Mouse (Mus musculus): ENCODE measurements at regions not wholly inside any gene's neighbourhood (a gene's known extent, or its start where the extent isn't known, plus 50 kb on each side); places are given as distances from the start of the nearest gene placed in this dataset.

DNA sequence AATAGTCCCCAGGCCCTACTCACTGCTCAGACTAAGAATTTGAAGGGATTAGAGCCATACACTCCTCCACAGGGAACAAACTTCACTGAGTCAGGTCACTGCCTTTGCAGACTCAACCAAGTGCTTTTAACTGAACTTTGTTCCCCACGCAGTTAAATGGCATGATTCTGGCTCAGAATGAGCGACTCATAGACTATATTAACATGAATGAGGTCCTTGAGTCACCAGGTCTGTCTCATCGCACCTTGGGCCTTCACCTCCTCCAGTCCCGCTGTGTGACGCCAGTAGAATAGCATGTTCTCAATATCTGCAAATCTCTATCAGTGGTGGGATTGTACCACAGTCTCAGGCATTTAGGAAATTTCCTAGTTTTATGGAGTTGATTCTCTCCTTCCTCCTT, 153.1 kb downstream of the Pmp22 start:
- 86% methylated on average over 5 of the region's 5 CpGs for WGBS
- Histone ChIP-seq H3K9ac (ENCODE audit: low read length) (no peak overlapping the region), H3K36me3 (ENCODE audit: control insufficient read depth, insufficient read depth, low read length) (no peaks in the 10 kb centered on the region), H3K4me2 (ENCODE audit: low read depth, low read length) (no peak overlapping the region), H3K4me1 (replicated peaks; ENCODE audit: control insufficient read depth, insufficient read depth, low read length) (no peaks in the 10 kb centered on the region), H3K27me3 (ENCODE audit: control insufficient read depth, insufficient read depth, low read depth, low read length) (no peaks in the 10 kb centered on the region), H3K9me3 (ENCODE audit: control insufficient read depth, low read length) (no peaks in the 10 kb centered on the region), H3K27ac (ENCODE audit: low read length) (no peak overlapping the region), H3K4me3 (ENCODE audit: low read length) (no peak overlapping the region)
- no peak for ATAC-seq (ENCODE audit: low read depth)

DNA sequence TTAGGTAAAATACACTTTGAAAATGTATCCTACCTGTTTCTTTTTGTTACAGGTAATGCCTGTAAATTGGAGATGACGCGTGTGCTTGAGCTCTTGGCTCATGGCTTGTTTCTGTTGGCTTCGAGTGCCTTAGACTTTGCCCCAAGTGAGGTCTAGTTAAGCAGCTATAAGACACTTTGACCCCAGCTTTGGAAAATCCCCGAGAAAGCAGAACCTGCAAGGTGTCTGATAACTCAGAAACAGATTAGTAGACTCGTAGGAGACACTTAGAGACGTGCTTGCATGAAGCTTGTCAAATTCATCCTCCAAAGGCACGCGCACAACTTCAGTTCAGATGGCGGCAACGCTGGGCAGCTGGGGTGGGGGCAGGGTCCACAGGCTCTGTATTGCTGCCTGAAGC, 153.8 kb downstream of the Pmp22 start:
- H3K36me3 ChIP-seq (ENCODE audit: control insufficient read depth, insufficient read depth, low read length), result no peaks in the 10 kb centered on the region
- WGBS, result 59% methylated on average over 10 of the region's 10 CpGs
- ATAC-seq (ENCODE audit: low read depth), result no peak

DNA sequence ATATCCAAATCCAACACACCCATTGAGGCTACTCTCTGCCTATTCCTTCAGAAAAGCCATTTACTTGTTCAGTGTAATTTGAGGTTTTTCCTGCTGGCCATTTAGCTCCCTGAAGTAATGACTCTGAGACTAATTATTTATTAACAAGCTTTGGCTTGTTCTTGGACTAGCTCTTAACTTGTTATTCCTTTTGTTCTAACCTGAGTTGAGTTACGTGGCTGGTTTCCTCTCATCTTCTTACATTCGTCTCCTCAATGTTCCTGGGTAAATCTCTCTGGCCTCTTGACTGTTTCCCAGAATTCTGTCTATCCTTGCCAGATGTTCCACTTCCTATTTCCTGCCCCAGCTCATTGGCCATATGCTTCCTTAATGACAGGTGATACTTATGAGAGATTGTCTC, 157.2 kb downstream of the Pmp22 start:
- ATAC-seq (ENCODE audit: low read depth), result no peak
- no peak overlapping the region for H3K27ac ChIP-seq (ENCODE audit: low read length)
- WGBS, result 68% methylated on average over 2 of the region's 2 CpGs
- H3K9ac ChIP-seq (ENCODE audit: low read length), result no peak overlapping the region
- no peaks in the 10 kb centered on the region for H3K9me3 ChIP-seq (ENCODE audit: control insufficient read depth, low read length)
- no peak overlapping the region for H3K4me2 ChIP-seq (ENCODE audit: low read depth, low read length)
- no peaks in the 10 kb centered on the region for H3K4me1 ChIP-seq (replicated peaks; ENCODE audit: control insufficient read depth, insufficient read depth, low read length)
- no peak overlapping the region for H3K4me3 ChIP-seq (ENCODE audit: low read length)
- no peaks in the 10 kb centered on the region for H3K36me3 ChIP-seq (ENCODE audit: control insufficient read depth, insufficient read depth, low read length)
- no peaks in the 10 kb centered on the region for H3K27me3 ChIP-seq (ENCODE audit: control insufficient read depth, insufficient read depth, low read depth, low read length)

More for the DNA sequence above, 153.8 kb downstream of the Pmp22 start:
- Histone ChIP-seq H3K4me3 (ENCODE audit: low read length) (no peak overlapping the region), H3K9ac (ENCODE audit: low read length) (no peak overlapping the region), H3K4me2 (ENCODE audit: low read depth, low read length) (no peak overlapping the region), H3K4me1 (replicated peaks; ENCODE audit: control insufficient read depth, insufficient read depth, low read length) (no peaks in the 10 kb centered on the region), H3K27me3 (ENCODE audit: control insufficient read depth, insufficient read depth, low read depth, low read length) (no peaks in the 10 kb centered on the region), H3K9me3 (ENCODE audit: control insufficient read depth, low read length) (no peaks in the 10 kb centered on the region), H3K27ac (ENCODE audit: low read length) (no peak overlapping the region)

DNA sequence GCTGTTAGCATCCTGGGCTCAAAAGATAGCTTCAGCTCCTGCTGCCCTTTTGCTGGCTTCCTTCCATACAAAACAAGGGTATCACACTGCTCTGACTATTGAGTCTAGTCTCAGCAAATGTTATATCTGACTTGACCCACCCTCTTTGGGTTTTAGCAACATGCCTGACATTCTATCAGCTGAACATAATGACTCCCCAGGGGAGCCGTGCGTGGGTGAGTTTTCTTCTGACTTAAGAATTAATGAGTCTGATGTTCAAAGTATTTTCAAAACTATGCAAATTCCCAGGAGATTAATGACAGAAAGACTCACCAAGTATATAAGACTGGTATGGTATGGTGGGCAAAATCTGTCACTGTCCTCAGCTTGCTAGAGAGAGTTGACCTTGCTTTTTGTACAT, 159.0 kb downstream of the Pmp22 start:
- Histone ChIP-seq H3K27ac (ENCODE audit: low read length) (no peak overlapping the region), H3K9me3 (ENCODE audit: control insufficient read depth, low read length) (no peaks in the 10 kb centered on the region), H3K4me3 (ENCODE audit: low read length) (no peak overlapping the region), H3K4me1 (replicated peaks; ENCODE audit: control insufficient read depth, insufficient read depth, low read length) (no peaks in the 10 kb centered on the region), H3K4me2 (ENCODE audit: low read depth, low read length) (no peak overlapping the region), H3K9ac (ENCODE audit: low read length) (no peak overlapping the region), H3K27me3 (ENCODE audit: control insufficient read depth, insufficient read depth, low read depth, low read length) (no peaks in the 10 kb centered on the region), H3K36me3 (ENCODE audit: control insufficient read depth, insufficient read depth, low read length) (no peaks in the 10 kb centered on the region)
- WGBS, result 54% methylated on average over 2 of the region's 2 CpGs
- no peak for ATAC-seq (ENCODE audit: low read depth)

DNA sequence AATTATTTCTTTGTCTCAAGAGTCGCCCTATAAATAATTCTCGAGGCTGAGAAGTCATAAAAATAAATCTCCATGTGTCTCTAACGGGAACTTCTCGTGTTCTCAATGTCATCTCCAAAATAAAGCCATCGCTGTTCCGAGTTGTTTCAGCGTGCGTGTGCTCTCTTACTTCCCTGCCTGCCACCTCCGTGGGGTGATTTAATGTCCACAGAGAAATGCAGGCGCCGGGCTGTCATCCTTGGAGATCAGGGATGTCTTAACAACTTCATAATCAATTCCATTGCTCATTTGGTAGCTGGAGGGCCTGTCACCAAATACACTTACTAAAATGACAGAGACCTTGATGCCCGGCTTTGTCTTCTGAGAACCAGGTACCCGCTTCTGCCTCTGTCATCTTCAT, 161.8 kb downstream of the Pmp22 start:
- H3K36me3 ChIP-seq (ENCODE audit: control insufficient read depth, insufficient read depth, low read length), result no peaks in the 10 kb centered on the region
- no peaks in the 10 kb centered on the region for H3K27me3 ChIP-seq (ENCODE audit: control insufficient read depth, insufficient read depth, low read depth, low read length)
- no peak for ATAC-seq (ENCODE audit: low read depth)
- 82% methylated on average over 13 of the region's 13 CpGs for WGBS
- H3K4me3 ChIP-seq (ENCODE audit: low read length), result no peak overlapping the region
- no peak overlapping the region for H3K4me2 ChIP-seq (ENCODE audit: low read depth, low read length)
- H3K9me3 ChIP-seq (ENCODE audit: control insufficient read depth, low read length), result no peaks in the 10 kb centered on the region
- H3K9ac ChIP-seq (ENCODE audit: low read length), result no peak overlapping the region
- H3K4me1 ChIP-seq (replicated peaks; ENCODE audit: control insufficient read depth, insufficient read depth, low read length), result no peaks in the 10 kb centered on the region
- no peak overlapping the region for H3K27ac ChIP-seq (ENCODE audit: low read length)

DNA sequence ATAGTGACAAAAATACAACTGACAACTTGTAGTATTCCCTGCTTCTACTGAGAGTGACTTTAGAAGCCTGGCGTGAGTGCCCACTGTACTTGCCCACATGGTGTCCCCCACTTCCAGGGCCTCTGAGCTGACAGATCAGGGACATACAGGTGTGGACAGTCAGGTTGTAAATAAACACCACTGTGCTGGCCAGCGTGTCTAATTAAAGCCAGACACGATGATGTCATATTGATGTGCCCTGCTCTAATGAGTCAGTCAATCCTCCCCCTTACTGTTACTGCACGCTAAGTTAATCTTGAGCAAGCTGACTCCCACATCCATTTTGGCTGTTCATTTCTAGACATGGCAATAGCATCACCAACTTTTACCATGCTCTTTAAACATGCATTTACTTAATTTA, 164.7 kb downstream of the Pmp22 start:
- no peak overlapping the region for H3K9ac ChIP-seq (ENCODE audit: low read length)
- H3K9me3 ChIP-seq (ENCODE audit: control insufficient read depth, low read length), result no peaks in the 10 kb centered on the region
- no peaks in the 10 kb centered on the region for H3K36me3 ChIP-seq (ENCODE audit: control insufficient read depth, insufficient read depth, low read length)
- H3K4me1 ChIP-seq (replicated peaks; ENCODE audit: control insufficient read depth, insufficient read depth, low read length), result no peaks in the 10 kb centered on the region
- ATAC-seq (ENCODE audit: low read depth), result no peak
- H3K4me3 ChIP-seq (ENCODE audit: low read length), result no peak overlapping the region
- WGBS, result 65% methylated on average over 4 of the region's 4 CpGs
- no peaks in the 10 kb centered on the region for H3K27me3 ChIP-seq (ENCODE audit: control insufficient read depth, insufficient read depth, low read depth, low read length)
- H3K27ac ChIP-seq (ENCODE audit: low read length), result no peak overlapping the region
- H3K4me2 ChIP-seq (ENCODE audit: low read depth, low read length), result no peak overlapping the region

DNA sequence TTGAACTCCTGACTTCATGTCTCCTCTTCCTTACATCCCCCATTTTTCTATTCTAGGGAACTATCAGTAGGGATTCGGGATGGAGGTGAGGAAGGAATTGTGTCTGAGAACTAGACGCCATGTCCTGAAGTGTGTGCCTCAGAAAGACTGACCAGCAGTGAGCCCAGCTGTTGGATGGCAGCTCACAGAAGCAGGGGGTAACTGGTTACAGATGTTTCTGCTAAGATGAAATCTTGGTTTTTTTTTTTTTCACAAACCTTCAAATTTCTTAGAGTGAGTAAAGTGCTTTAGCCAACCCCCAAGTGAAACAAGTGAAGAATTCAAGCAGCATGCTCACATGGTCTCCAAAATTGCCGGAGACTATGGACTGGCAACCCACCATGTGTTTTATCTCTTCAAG, 165.7 kb downstream of the Pmp22 start:
- Histone ChIP-seq H3K27me3 (ENCODE audit: control insufficient read depth, insufficient read depth, low read depth, low read length) (no peaks in the 10 kb centered on the region), H3K4me1 (replicated peaks; ENCODE audit: control insufficient read depth, insufficient read depth, low read length) (no peaks in the 10 kb centered on the region), H3K9me3 (ENCODE audit: control insufficient read depth, low read length) (no peaks in the 10 kb centered on the region), H3K27ac (ENCODE audit: low read length) (no peak overlapping the region), H3K9ac (ENCODE audit: low read length) (no peak overlapping the region), H3K4me2 (ENCODE audit: low read depth, low read length) (no peak overlapping the region), H3K4me3 (ENCODE audit: low read length) (no peak overlapping the region), H3K36me3 (ENCODE audit: control insufficient read depth, insufficient read depth, low read length) (no peaks in the 10 kb centered on the region)
- WGBS, result 72% methylated on average over 3 of the region's 3 CpGs
- ATAC-seq (ENCODE audit: low read depth), result no peak

DNA sequence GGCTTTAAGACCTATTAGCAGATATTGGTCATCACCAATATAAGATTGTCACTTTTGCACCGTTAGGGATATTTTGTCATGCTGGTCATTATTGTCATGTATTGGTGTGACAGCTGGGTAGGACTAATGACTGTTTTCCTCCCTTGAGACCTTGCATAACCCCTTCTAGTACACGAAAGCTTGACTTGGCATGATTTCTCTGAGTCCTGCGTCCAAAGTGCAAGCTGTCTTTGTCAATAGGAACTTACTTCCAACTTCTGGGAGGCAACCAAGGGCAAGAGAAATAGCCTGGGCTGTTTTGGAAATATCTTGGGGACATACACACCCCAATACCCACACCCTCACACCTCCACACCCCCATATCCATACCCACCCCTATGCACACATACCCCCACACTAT, 167.7 kb downstream of the Pmp22 start:
- H3K4me2 ChIP-seq (ENCODE audit: low read depth, low read length), result no peak overlapping the region
- H3K4me3 ChIP-seq (ENCODE audit: low read length), result no peak overlapping the region
- no peaks in the 10 kb centered on the region for H3K27me3 ChIP-seq (ENCODE audit: control insufficient read depth, insufficient read depth, low read depth, low read length)
- WGBS, result 64% methylated on average over 3 of the region's 3 CpGs
- ATAC-seq (ENCODE audit: low read depth), result no peak
- no peaks in the 10 kb centered on the region for H3K36me3 ChIP-seq (ENCODE audit: control insufficient read depth, insufficient read depth, low read length)
- no peaks in the 10 kb centered on the region for H3K4me1 ChIP-seq (replicated peaks; ENCODE audit: control insufficient read depth, insufficient read depth, low read length)
- no peak overlapping the region for H3K27ac ChIP-seq (ENCODE audit: low read length)
- no peaks in the 10 kb centered on the region for H3K9me3 ChIP-seq (ENCODE audit: control insufficient read depth, low read length)
- H3K9ac ChIP-seq (ENCODE audit: low read length), result no peak overlapping the region

DNA sequence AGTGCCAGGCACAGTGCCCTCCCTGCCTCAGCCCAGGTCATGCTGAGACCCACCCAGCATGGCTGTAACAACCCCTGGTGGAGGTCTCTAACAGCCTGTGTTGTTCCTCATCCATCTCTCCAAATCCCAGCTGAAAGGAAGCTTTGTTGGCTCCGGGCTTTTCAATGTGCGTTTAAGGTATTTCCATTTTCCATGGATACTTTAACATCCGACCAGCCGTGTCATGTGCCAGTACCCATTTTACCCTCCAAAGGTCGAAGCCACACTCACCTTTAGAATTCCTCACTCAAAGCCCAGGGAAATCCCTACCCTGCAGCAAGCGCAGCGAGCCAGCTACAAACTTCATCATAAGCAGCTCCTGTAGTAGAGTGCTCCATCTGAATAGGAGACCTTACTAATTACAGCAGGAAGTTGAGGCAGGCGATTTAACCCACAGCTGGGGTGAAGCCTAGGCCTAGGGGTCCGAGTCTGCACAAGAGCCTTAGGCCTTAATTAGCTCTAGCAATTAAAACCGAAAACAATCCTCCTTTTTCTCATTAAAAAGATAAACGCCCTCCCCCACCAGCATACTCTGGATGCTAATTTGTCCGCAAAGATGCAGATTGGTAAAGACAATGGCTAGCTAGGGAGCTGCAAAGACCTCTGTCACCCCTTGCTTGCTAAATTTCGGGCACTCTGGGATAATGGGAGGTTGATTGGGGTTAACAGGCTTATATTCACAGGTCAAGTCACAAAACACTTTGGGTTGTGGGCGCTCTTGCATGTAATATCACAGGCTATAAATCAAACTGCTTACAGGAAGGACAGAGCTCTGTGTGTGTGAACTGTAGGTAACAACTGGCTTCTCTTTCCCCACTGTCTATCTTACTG, 171.2 kb downstream of the Pmp22 start:
- Histone ChIP-seq H3K27ac (ENCODE audit: low read length) (no peak overlapping the region), H3K27me3 (ENCODE audit: control insufficient read depth, insufficient read depth, low read depth, low read length) (no peaks in the 10 kb centered on the region), H3K4me2 (ENCODE audit: low read depth, low read length) (no peak overlapping the region), H3K36me3 (ENCODE audit: control insufficient read depth, insufficient read depth, low read length) (no peaks in the 10 kb centered on the region), H3K4me1 (replicated peaks; ENCODE audit: control insufficient read depth, insufficient read depth, low read length) (no peaks in the 10 kb centered on the region), H3K4me3 (ENCODE audit: low read length) (no peak overlapping the region), H3K9me3 (ENCODE audit: control insufficient read depth, low read length) (no peaks in the 10 kb centered on the region), H3K9ac (ENCODE audit: low read length) (no peak overlapping the region)
- no peak for ATAC-seq (ENCODE audit: low read depth)
- 54% methylated on average over 14 of the region's 14 CpGs for WGBS

DNA sequence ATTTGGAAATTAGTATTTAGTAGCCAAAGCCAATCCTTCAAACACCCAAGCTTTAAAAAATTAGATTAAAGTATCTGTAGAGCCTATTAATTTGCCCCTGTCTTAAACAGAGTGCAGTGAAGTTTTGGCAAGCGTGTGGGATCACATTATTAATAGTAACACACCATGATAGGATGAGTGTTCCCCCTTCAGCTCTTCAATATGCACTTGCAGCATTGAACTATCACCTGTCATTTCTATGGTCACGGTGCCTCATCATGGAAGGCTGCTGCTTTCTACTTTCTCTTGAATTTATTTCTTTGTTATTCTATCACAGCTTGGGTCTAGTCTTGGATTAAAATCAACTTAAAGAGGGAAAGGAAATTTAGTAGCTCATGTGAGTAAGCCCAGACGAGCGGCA, 196.4 kb downstream of the Pmp22 start:
- Histone ChIP-seq H3K4me3 (ENCODE audit: low read length) (no peak overlapping the region), H3K9ac (ENCODE audit: low read length) (no peak overlapping the region), H3K4me1 (replicated peaks; ENCODE audit: control insufficient read depth, insufficient read depth, low read length) (no peaks in the 10 kb centered on the region), H3K27me3 (ENCODE audit: control insufficient read depth, insufficient read depth, low read depth, low read length) (no peaks in the 10 kb centered on the region), H3K27ac (ENCODE audit: low read length) (no peak overlapping the region), H3K9me3 (ENCODE audit: control insufficient read depth, low read length) (no peaks in the 10 kb centered on the region), H3K36me3 (ENCODE audit: control insufficient read depth, insufficient read depth, low read length) (no peaks in the 10 kb centered on the region), H3K4me2 (ENCODE audit: low read depth, low read length) (no peak overlapping the region)
- ATAC-seq (ENCODE audit: low read depth), result no peak
- WGBS, result 70% methylated on average over 4 of the region's 4 CpGs

Data from lung, embryonic 16.5 days (tissue).